Mouse (Mus musculus) kidney, embryonic 14.5 days (tissue): ENCODE data around the gene Armc7. TPM values are rescaled to one million over a fixed set of nuclear protein-coding genes. Genes with fewer than 3 reads are reported as not detected.
"Not testable (repeated sequence)": the region's sequence is repeated elsewhere in the genome, so short reads cannot be mapped to it uniquely, and the experiment has no call there.

Source experiments
- ATAC-seq: fragments of 200-750 bp; cut with Nextera tagmentation; 2 replicates; pipeline ENCODE4 v1.8.0; 2017; ENCODE audit warnings: moderate number of reproducible peaks, mild to moderate bottlenecking, moderate TSS enrichment, moderate library complexity; ENCODE audit not compliant: low FRiP score, low TSS enrichment
- H3K27ac ChIP-seq: fragments of 300-500 bp; sonication (generic); 2 replicates; pipeline ENCODE4 v1.5.1; 2014; ENCODE audit warnings: low read depth, mild to moderate bottlenecking, low read length, moderate library complexity, mixed read lengths
- H3K27me3 ChIP-seq: fragments of 300-500 bp; sonication (generic); 2 replicates; pipeline ENCODE4 v1.6.1; 2014; ENCODE audit warnings: mild to moderate bottlenecking, low read length; ENCODE audit not compliant: control insufficient read depth, insufficient read depth
- H3K36me3 ChIP-seq: fragments of 300-500 bp; sonication (generic); 2 replicates; pipeline ENCODE4 v1.6.1; 2014; ENCODE audit warnings: low read length, mixed read lengths; ENCODE audit not compliant: control insufficient read depth, insufficient read depth
- H3K4me1 ChIP-seq: fragments of 300-500 bp; sonication (generic); 2 replicates; pipeline ENCODE4 v1.6.1; 2014; ENCODE audit warnings: low read length, mixed read lengths; ENCODE audit not compliant: control insufficient read depth, insufficient read depth
- H3K4me2 ChIP-seq: fragments of 300-500 bp; sonication (generic); replicated peaks from 2 replicates; pipeline ENCODE4 v1.6.1; 2014; ENCODE audit warnings: low read depth, mild to moderate bottlenecking, low read length
- H3K4me3 ChIP-seq: fragments of 300-500 bp; sonication (generic); 2 replicates; pipeline ENCODE4 v1.5.1; 2014; ENCODE audit warnings: mild to moderate bottlenecking, low read length
- H3K9ac ChIP-seq: fragments of 300-500 bp; sonication (generic); 2 replicates; pipeline ENCODE4 v1.6.1; 2014; ENCODE audit warnings: low read depth, mild to moderate bottlenecking, low read length, moderate library complexity
- H3K9me3 ChIP-seq: fragments of 300-500 bp; sonication (generic); 2 replicates; pipeline ENCODE4 v1.6.1; 2016; ENCODE audit warnings: low read length; ENCODE audit not compliant: control insufficient read depth
- WGBS: fragments of 180-500 bp; shearing (Covaris S2); extraction: QIAGEN DNeasy Blood & Tissue Kit; methylation state at CpG from one replicate; pipeline ENCODE4 v1.1.7; 2014; 5-methylcytosine and 5-hydroxymethylcytosine counted together
- polyA plus RNA-seq: library from polyadenylated mRNA; unstranded; fragments of >200 nt; fragmentation: Nextera tagmentation; extraction: Ambion mirVana; gene quantifications from 2 replicates; pipeline ENCODE4 v1.2.1, GENCODE M21; 2014

Armc7 gene
- polyA plus RNA-seq, 1 experiment from 2014 or later, result 7.9 TPM

DNA sequence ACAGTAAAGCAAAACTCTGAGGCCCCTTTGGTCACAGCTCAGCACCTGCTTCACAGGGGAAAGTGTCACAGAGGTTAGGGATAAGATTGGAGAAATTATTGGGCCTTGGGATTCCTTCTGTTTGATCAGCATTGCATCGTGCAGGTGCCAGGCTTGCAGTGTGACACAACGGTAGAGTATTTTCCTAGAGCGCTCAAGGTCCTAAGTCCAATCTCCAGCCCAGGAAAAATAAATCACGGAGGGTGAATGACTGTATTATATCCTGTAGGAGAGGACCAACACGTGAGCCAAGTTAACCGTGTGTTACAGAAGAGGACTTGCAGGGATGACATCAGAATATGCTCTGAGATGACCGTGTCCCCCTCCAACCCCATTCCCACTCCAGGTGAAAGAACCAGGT lies 25.3 kb upstream of the Armc7 start:
- no peak overlapping the region for H3K9ac ChIP-seq
- no peak overlapping the region for H3K27ac ChIP-seq
- H3K4me2 ChIP-seq, result no peak overlapping the region
- ATAC-seq, result no peak
- no peaks in the 10 kb centered on the region for H3K36me3 ChIP-seq
- H3K27me3 ChIP-seq, result no peaks in the 10 kb centered on the region; the same call in 1 of the 2 replicates
- H3K4me1 ChIP-seq, result peaks cover 19% of the 10 kb centered on the region
- 69% methylated on average over 7 of the region's 7 CpGs for WGBS
- H3K9me3 ChIP-seq, result 0 out of 2 replicates have a peak, but pooled peaks cover 3% of the 10 kb centered on the region
- no peak overlapping the region for H3K4me3 ChIP-seq

DNA sequence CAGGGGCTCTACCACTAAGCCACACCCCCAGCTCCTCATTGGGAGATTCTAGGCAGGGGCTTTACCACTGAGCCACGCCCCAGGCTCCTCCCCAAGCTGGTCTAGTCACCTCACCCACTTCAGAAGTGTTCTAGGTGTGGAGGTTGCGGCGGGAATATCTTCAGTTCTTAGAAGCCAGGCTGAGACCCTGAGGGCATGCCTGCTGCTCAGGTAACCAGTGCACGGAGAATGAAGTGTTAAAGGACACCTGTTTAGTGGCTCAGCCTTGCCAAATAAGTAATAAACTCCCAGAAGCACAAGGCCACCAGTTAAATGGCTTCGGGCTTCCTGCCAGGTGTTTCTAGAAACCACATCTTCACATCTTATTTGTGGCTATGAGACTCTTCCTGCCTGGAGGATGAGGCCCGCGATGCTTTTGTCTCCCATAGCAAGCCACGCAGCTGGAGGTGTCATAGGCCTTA lies 23.7 kb upstream of the Armc7 start:
- Histone ChIP-seq H3K4me2 (no peak overlapping the region), H3K4me1 (peaks cover 14% of the 10 kb centered on the region), H3K36me3 (no peaks in the 10 kb centered on the region), H3K27ac (no peak overlapping the region), H3K9me3 (0 out of 2 replicates have a peak, but pooled peaks cover 3% of the 10 kb centered on the region), H3K4me3 (no peak overlapping the region), H3K9ac (no peak overlapping the region), H3K27me3 (no peaks in the 10 kb centered on the region; the same call in 1 of the 2 replicates)
- WGBS, result 84% methylated on average over 8 of the region's 8 CpGs
- no peak for ATAC-seq

DNA sequence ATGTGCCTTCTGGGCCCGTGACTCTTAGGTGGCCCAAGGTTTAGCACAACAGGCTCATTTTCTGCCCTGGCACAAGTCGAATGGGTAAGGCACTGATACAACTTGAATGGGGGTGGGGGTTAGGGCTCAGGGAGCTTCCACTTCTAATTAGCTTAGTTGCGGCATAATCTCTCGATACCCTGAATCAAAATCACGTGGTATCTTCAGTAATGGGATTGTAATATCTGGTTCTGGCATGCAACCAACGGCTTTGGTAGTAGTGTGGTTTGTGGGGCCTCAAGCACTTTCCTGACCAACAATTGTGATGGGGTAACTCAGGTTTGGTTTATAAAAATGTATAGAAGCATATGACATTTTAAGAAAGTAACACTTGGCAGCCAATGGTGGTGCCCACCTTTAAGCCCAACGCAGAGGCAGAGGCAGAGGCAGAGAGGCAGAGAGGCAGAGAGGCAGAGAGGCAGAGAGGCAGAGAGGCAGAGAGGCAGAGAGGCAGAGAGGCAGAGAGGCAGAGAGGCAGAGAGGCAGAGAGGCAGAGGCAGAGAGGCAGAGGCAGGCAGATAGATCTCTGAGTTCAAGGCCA lies 23.1 kb upstream of the Armc7 start:
- H3K9me3 ChIP-seq, result 0 out of 2 replicates have a peak, but pooled peaks cover 3% of the 10 kb centered on the region
- H3K27ac ChIP-seq, result no peak overlapping the region
- no peak overlapping the region for H3K9ac ChIP-seq
- no peaks in the 10 kb centered on the region for H3K36me3 ChIP-seq
- no peak overlapping the region for H3K4me3 ChIP-seq
- peaks cover 14% of the 10 kb centered on the region for H3K4me1 ChIP-seq
- H3K27me3 ChIP-seq, result no peaks in the 10 kb centered on the region; the same call in 1 of the 2 replicates
- 91% methylated on average over 7 of the region's 7 CpGs for WGBS
- no peak overlapping the region for H3K4me2 ChIP-seq
- no peak for ATAC-seq

DNA sequence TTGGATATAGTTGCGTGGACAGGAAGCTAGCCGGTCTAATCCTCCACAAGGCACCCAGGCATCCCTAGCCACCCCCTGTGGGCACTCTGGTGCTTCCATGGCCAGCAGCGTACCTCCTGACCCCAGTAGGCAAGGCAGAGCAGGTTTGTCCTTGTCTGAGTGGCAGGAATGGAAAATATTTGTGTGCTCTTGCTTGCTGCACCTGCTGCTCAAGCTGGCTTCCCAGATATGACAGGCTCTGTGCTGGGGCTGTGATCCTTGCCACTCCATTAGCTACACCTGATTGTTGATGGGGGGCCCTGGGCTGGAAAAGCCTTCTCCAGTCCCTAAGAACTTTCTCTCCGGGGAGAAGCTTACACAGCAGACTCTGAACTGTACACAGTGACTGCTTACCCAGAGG lies 22.2 kb upstream of the Armc7 start:
- ATAC-seq, result no peak
- Histone ChIP-seq H3K4me3 (no peak overlapping the region), H3K4me2 (no peak overlapping the region), H3K9me3 (0 out of 2 replicates have a peak, but pooled peaks cover 3% of the 10 kb centered on the region), H3K9ac (no peak overlapping the region), H3K36me3 (no peaks in the 10 kb centered on the region), H3K27ac (no peak overlapping the region), H3K4me1 (peaks cover 13% of the 10 kb centered on the region), H3K27me3 (no peaks in the 10 kb centered on the region)
- 56% methylated on average over 4 of the region's 4 CpGs for WGBS

DNA sequence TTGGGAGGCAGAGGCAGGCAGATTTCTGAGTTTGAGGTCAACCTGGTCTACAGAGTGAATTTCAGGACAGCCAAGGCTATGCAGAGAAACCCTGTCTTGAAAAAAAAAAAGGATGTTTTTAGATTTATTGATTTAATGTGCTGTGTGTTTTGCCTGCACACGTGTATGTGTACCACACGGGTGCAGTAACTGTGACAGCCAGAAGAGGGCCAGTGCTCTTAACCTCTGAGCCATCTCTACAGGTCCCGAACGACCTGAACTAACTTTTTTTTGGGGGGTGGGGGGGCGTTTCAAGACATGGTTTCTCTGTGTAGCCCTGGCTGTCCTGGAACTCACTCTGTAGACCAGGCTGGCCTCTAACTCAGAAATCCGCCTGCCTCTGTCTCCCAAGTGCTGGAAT lies 20.6 kb upstream of the Armc7 start:
- WGBS, result 86% methylated on average over 6 of the region's 6 CpGs

DNA sequence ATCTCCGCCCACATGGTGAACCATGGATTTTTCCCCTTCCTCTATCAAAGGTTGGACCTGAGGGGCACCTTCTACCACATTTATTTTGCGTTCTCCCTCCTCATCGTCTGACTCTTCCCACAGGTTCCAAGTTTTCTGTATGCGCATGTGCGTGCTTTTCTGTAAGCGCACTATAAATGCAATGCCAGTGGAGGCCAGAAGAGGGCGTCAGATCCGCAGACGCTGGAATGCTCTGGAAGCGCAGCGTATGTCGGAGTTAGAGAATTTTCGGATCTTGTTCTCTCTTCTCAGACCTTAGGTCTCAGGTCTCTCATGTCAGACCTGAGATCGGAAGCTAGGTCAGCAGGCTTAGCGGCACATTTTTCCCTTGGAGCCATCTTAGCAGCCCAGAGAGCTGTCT lies 19.8 kb upstream of the Armc7 start:
- WGBS, result 87% methylated on average over 15 of the region's 15 CpGs
- no peaks in the 10 kb centered on the region for H3K27me3 ChIP-seq

More for the DNA sequence above, 20.6 kb upstream of the Armc7 start:
- H3K9me3 ChIP-seq, H3K36me3 ChIP-seq, H3K27me3 ChIP-seq, H3K4me2 ChIP-seq, H3K27ac ChIP-seq, H3K4me3 ChIP-seq, ATAC-seq, H3K9ac ChIP-seq: not testable (repeated sequence)
- peaks cover 13% of the 10 kb centered on the region for H3K4me1 ChIP-seq

DNA sequence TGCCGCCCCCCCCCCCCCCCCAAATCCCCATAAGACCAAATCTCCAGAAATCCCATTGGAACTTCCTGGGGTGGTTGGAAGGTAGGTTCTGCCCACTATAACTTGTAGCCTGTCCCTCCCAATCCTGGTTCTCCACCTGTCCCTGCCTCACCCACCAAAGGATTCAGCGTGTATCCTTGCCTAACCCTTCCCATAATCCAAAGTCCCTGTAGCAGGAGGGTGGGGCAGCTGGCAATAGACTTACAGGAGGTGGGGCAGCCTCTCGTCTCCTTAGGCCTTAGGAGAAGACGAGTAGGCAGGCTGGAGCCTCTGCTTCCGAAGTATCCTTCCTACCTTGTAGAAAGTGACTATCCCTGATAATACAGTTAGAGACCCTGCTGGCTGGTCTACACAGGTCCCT lies 19.3 kb upstream of the Armc7 start:
- no peaks in the 10 kb centered on the region for H3K27me3 ChIP-seq
- H3K9me3 ChIP-seq, result 0 out of 2 replicates have a peak, but pooled peaks cover 3% of the 10 kb centered on the region
- peaks cover 6% of the 10 kb centered on the region; the same call in 1 of the 2 replicates for H3K4me1 ChIP-seq
- no peak overlapping the region for H3K4me3 ChIP-seq
- 83% methylated on average over 4 of the region's 5 CpGs for WGBS
- no peak for ATAC-seq
- H3K27ac ChIP-seq, result no peak overlapping the region
- H3K36me3 ChIP-seq, result no peaks in the 10 kb centered on the region
- no peak overlapping the region for H3K9ac ChIP-seq
- H3K4me2 ChIP-seq, result no peak overlapping the region

More for the DNA sequence above, 19.8 kb upstream of the Armc7 start:
- Histone ChIP-seq H3K27ac (no peak overlapping the region), H3K4me1 (peaks cover 6% of the 10 kb centered on the region; the same call in 1 of the 2 replicates), H3K36me3 (no peaks in the 10 kb centered on the region), H3K4me3 (no peak overlapping the region), H3K9ac (no peak overlapping the region), H3K9me3 (0 out of 2 replicates have a peak, but pooled peaks cover 3% of the 10 kb centered on the region), H3K4me2 (no peak overlapping the region)
- no peak for ATAC-seq

DNA sequence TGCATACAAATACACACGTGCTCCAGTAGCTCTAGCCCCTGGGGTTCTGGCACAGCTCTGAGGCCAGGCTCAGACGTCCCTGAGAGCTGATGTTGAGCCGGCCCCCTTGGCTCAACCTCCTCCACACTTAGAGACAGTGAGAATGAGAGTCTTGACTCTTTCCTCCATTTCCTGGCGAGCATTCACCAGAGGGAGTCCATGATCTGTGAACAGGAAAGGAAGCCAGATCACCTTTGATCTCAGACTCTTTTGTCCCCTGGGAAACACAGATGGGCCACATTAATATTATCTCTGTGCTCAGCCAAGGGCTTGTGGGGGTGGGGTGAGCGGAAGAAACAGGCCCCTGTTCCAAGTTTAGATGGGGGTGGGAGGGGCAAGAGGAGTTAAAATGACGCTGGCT lies 18.1 kb upstream of the Armc7 start:
- 0 out of 2 replicates have a peak, but pooled peaks cover 3% of the 10 kb centered on the region for H3K9me3 ChIP-seq
- no peaks in the 10 kb centered on the region for H3K36me3 ChIP-seq
- H3K4me3 ChIP-seq, result no peak overlapping the region
- no peak for ATAC-seq
- no peak overlapping the region for H3K4me2 ChIP-seq
- H3K27ac ChIP-seq, result no peak overlapping the region
- peaks cover 10% of the 10 kb centered on the region; the same call in 1 of the 2 replicates for H3K4me1 ChIP-seq
- H3K9ac ChIP-seq, result no peak overlapping the region
- no peaks in the 10 kb centered on the region for H3K27me3 ChIP-seq
- 24% methylated on average over 6 of the region's 6 CpGs for WGBS

DNA sequence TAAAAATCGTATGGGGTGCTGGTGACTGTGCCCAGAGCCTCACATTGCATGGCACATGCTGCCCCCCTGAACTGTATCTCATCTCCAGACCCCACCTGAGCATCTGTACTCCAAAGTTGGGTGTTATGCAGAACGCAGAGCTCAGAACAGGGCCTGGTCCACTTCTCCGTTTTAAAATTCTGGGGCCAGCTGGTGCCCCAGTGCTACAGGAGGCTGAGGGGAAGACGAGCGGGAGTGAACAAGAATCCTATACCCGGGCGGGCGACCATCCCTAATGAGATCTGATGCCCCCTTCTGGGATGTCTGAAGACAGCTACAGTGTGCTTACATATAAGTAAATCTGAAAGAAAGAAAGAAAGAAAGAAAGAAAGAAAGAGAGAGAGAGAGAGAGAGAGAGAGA lies 14.5 kb upstream of the Armc7 start:
- H3K4me2 ChIP-seq, result no peak overlapping the region
- no peak overlapping the region for H3K27ac ChIP-seq
- WGBS, result 32% methylated on average over 8 of the region's 8 CpGs
- H3K4me1 ChIP-seq, result peaks cover 10% of the 10 kb centered on the region; the same call in 1 of the 2 replicates
- no peaks in the 10 kb centered on the region for H3K27me3 ChIP-seq
- no peaks in the 10 kb centered on the region for H3K9me3 ChIP-seq
- H3K4me3 ChIP-seq, result no peak overlapping the region
- H3K9ac ChIP-seq, result no peak overlapping the region
- no peak for ATAC-seq
- no peaks in the 10 kb centered on the region for H3K36me3 ChIP-seq
